Mouse (Mus musculus) heart, embryonic 12.5 days (tissue): ENCODE results near the gene Nol7. TPM values are rescaled to one million over a fixed set of nuclear protein-coding genes. Genes with fewer than 3 reads are reported as not detected.

Experiments used
- ATAC-seq: fragments of 200-750 bp; cut with Nextera tagmentation; 2 replicates; pipeline ENCODE4 v1.8.0; 2017; ENCODE audit warnings: moderate TSS enrichment, moderate library complexity; ENCODE audit not compliant: insufficient number of reproducible peaks, low FRiP score
- H3K27ac ChIP-seq: fragments of 300-500 bp; sonication (generic); 2 replicates; pipeline ENCODE4 v1.5.1; 2016; ENCODE audit warnings: mild to moderate bottlenecking, moderate library complexity; ENCODE audit not compliant: poor library complexity, severe bottlenecking
- H3K27me3 ChIP-seq: fragments of 300-500 bp; sonication (generic); replicated peaks from 2 replicates; pipeline ENCODE4 v1.6.1; 2016; ENCODE audit warnings: mild to moderate bottlenecking, moderate library complexity
- H3K36me3 ChIP-seq: fragments of 300-500 bp; sonication (generic); 2 replicates; pipeline ENCODE4 v1.6.1; 2016; ENCODE audit warnings: mild to moderate bottlenecking, moderate library complexity
- H3K4me1 ChIP-seq: fragments of 300-500 bp; sonication (generic); replicated peaks from 2 replicates; pipeline ENCODE4 v1.6.1; 2016; ENCODE audit warnings: mild to moderate bottlenecking
- H3K4me2 ChIP-seq: fragments of 300-500 bp; sonication (generic); 2 replicates; pipeline ENCODE4 v1.6.1; 2016; ENCODE audit warnings: mild to moderate bottlenecking, moderate library complexity
- H3K4me3 ChIP-seq: fragments of 300-500 bp; sonication (generic); 2 replicates; pipeline ENCODE4 v1.5.1; 2016; ENCODE audit warnings: mild to moderate bottlenecking
- H3K9ac ChIP-seq: fragments of 300-500 bp; sonication (generic); 2 replicates; pipeline ENCODE4 v1.6.1; 2016; ENCODE audit warnings: mild to moderate bottlenecking, moderate library complexity
- H3K9me3 ChIP-seq: fragments of 300-500 bp; sonication (generic); replicated peaks from 2 replicates; pipeline ENCODE4 v1.6.1; 2016; ENCODE audit warnings: mild to moderate bottlenecking, moderate library complexity
- WGBS: fragments of 180-500 bp; shearing (Covaris S2); methylation state at CpG from one replicate; pipeline ENCODE4 v1.1.7; 2016; 5-methylcytosine and 5-hydroxymethylcytosine counted together
- polyA plus RNA-seq: library from polyadenylated mRNA; unstranded; fragments of >200 nt; fragmentation: Nextera tagmentation; extraction: Ambion mirVana; gene quantifications from 2 replicates; pipeline ENCODE4 v1.2.1, GENCODE M21; 2016

Nol7 gene
- 134 and 141 TPM in 2 replicates for polyA plus RNA-seq

GRCm38 (mm10) chr13:43398297-43399080 is at the start of gene Nol7:
Gene Nol7 (plus strand): TSS chr13:43398390.
- no peaks in the 10 kb centered on the region for H3K27me3 ChIP-seq
- H3K27ac ChIP-seq = peak within 1 kb of the TSS; percentile 92
- WGBS = 1% methylated on average over 72 of the region's 72 CpGs
- H3K4me1 ChIP-seq = peaks cover 8% of the 10 kb centered on the region
- peak; percentile 96 for ATAC-seq
- peak within 1 kb of the TSS; percentile 82 for H3K4me2 ChIP-seq
- peak within 1 kb of the TSS; percentile 75 for H3K9ac ChIP-seq
- peak within 1 kb of the TSS; percentile 63 for H3K4me3 ChIP-seq
- peaks cover 4% of the 10 kb centered on the region; the same call in 1 of the 2 replicates for H3K9me3 ChIP-seq
- H3K36me3 ChIP-seq = peaks cover 49% of the 10 kb centered on the region

- WGBS = 82% methylated on average over 8 of the region's 8 CpGs
- Histone ChIP-seq H3K4me2 (no peak overlapping the region), H3K9me3 (no peaks in the 10 kb centered on the region), H3K4me3 (no peak overlapping the region), H3K27me3 (no peaks in the 10 kb centered on the region), H3K36me3 (no peaks in the 10 kb centered on the region), H3K4me1 (peaks cover 9% of the 10 kb centered on the region), H3K27ac (no peak overlapping the region), H3K9ac (no peak overlapping the region)
- ATAC-seq = no peak
These were observed 48.8 kb upstream of the Nol7 start for GRCm38 (mm10) chr13:43349376-43349775.

GRCm38 (mm10) chr13:43350489-43351169 is 47.6 kb upstream of the Nol7 start:
- no peak for ATAC-seq
- 50% methylated on average over 9 of the region's 9 CpGs for WGBS

GRCm38 (mm10) chr13:43353356-43353755 is 44.8 kb upstream of the Nol7 start:
- H3K9me3 ChIP-seq = no peaks in the 10 kb centered on the region
- H3K4me2 ChIP-seq = no peak overlapping the region
- 80% methylated on average over 4 of the region's 4 CpGs for WGBS
- no peak overlapping the region for H3K27ac ChIP-seq
- H3K36me3 ChIP-seq = no peaks in the 10 kb centered on the region
- H3K4me1 ChIP-seq = peaks cover 21% of the 10 kb centered on the region
- no peak for ATAC-seq
- H3K9ac ChIP-seq = no peak overlapping the region
- no peak overlapping the region for H3K4me3 ChIP-seq
- H3K27me3 ChIP-seq = no peaks in the 10 kb centered on the region

More at GRCm38 (mm10) chr13:43350489-43351169, 47.6 kb upstream of the Nol7 start:
- H3K9me3 ChIP-seq = no peaks in the 10 kb centered on the region
- no peaks in the 10 kb centered on the region for H3K36me3 ChIP-seq
- no peak overlapping the region for H3K4me3 ChIP-seq
- H3K27me3 ChIP-seq = no peaks in the 10 kb centered on the region
- H3K4me2 ChIP-seq = no peak overlapping the region
- peaks cover 21% of the 10 kb centered on the region for H3K4me1 ChIP-seq
- no peak overlapping the region for H3K9ac ChIP-seq
- H3K27ac ChIP-seq = no peak overlapping the region

GRCm38 (mm10) chr13:43354362-43354761 is 43.8 kb upstream of the Nol7 start:
- Histone ChIP-seq H3K36me3 (no peaks in the 10 kb centered on the region), H3K27ac (no peak overlapping the region), H3K27me3 (no peaks in the 10 kb centered on the region), H3K4me1 (peaks cover 21% of the 10 kb centered on the region), H3K4me3 (no peak overlapping the region), H3K4me2 (peak overlapping the region; percentile 26; the same call in 1 of the 2 replicates), H3K9ac (peak overlapping the region; percentile 16; the same call in 1 of the 2 replicates), H3K9me3 (no peaks in the 10 kb centered on the region)
- WGBS = 57% methylated on average over 12 of the region's 12 CpGs
- no peak for ATAC-seq

GRCm38 (mm10) chr13:43356346-43357125 is 41.7 kb upstream of the Nol7 start:
- H3K27me3 ChIP-seq = no peaks in the 10 kb centered on the region
- H3K4me1 ChIP-seq = peaks cover 22% of the 10 kb centered on the region
- ATAC-seq = no peak
- H3K9ac ChIP-seq = no peak overlapping the region
- 81% methylated on average over 14 of the region's 14 CpGs for WGBS
- H3K36me3 ChIP-seq = no peaks in the 10 kb centered on the region
- H3K4me3 ChIP-seq = no peak overlapping the region
- H3K9me3 ChIP-seq = no peaks in the 10 kb centered on the region
- no peak overlapping the region for H3K4me2 ChIP-seq
- H3K27ac ChIP-seq = no peak overlapping the region

- Histone ChIP-seq H3K9me3 (no peaks in the 10 kb centered on the region), H3K4me1 (peaks cover 11% of the 10 kb centered on the region; the same call in 1 of the 2 replicates), H3K36me3 (no peaks in the 10 kb centered on the region), H3K9ac (no peak overlapping the region), H3K4me3 (no peak overlapping the region), H3K27ac (no peak overlapping the region), H3K4me2 (no peak overlapping the region), H3K27me3 (no peaks in the 10 kb centered on the region)
- 47% methylated on average over 6 of the region's 6 CpGs for WGBS
- no peak for ATAC-seq
These were observed 37.7 kb upstream of the Nol7 start for GRCm38 (mm10) chr13:43360534-43360933.

- H3K4me1 ChIP-seq = peaks cover 15% of the 10 kb centered on the region
- no peak overlapping the region for H3K4me3 ChIP-seq
- ATAC-seq = no peak
- 78% methylated on average over 9 of the region's 9 CpGs for WGBS
- no peaks in the 10 kb centered on the region for H3K9me3 ChIP-seq
- H3K27ac ChIP-seq = no peak overlapping the region
- no peaks in the 10 kb centered on the region for H3K27me3 ChIP-seq
- H3K4me2 ChIP-seq = no peak overlapping the region
- no peaks in the 10 kb centered on the region for H3K36me3 ChIP-seq
- no peak overlapping the region for H3K9ac ChIP-seq
These were observed 35.8 kb upstream of the Nol7 start for GRCm38 (mm10) chr13:43362353-43362752.

- Histone ChIP-seq H3K4me3 (peak within 1 kb of the TSS; percentile 60), H3K4me2 (peak within 1 kb of the TSS; percentile 87), H3K27me3 (no peaks in the 10 kb centered on the region), H3K27ac (peak within 1 kb of the TSS; percentile 17), H3K4me1 (peaks cover 14% of the 10 kb centered on the region), H3K9ac (peak within 1 kb of the TSS; percentile 70), H3K9me3 (no peaks in the 10 kb centered on the region), H3K36me3 (0 out of 2 replicates have a peak, but pooled peaks cover 2% of the 10 kb centered on the region)
- ATAC-seq = peak; percentile 92
- 14% methylated on average over 42 of the region's 42 CpGs for WGBS
These were observed 33.0 kb upstream of the Nol7 start, which contains the start of gene Sirt5 for GRCm38 (mm10) chr13:43364985-43365824. Gene Sirt5 (plus strand): TSS chr13:43365496.

- WGBS = 9% methylated on average over 11 of the region's 11 CpGs
- peak overlapping the region; percentile 60 for H3K4me3 ChIP-seq
- H3K9me3 ChIP-seq = no peaks in the 10 kb centered on the region
- H3K27me3 ChIP-seq = no peaks in the 10 kb centered on the region
- ATAC-seq = peak; percentile 33; the same call in 1 of the 2 replicates
- peak overlapping the region; percentile 17 for H3K27ac ChIP-seq
- peak overlapping the region; percentile 87 for H3K4me2 ChIP-seq
- peak overlapping the region; percentile 70 for H3K9ac ChIP-seq
- H3K4me1 ChIP-seq = peaks cover 9% of the 10 kb centered on the region
- H3K36me3 ChIP-seq = peaks cover 5% of the 10 kb centered on the region
These were observed 32.4 kb upstream of the Nol7 start for GRCm38 (mm10) chr13:43365825-43366184.
